Mouse (Mus musculus): ENCODE results near the gene Brms1. TPM values are rescaled to one million over a fixed set of nuclear protein-coding genes. Genes with fewer than 3 reads are reported as not detected.

Brms1 gene
- total RNA-seq, 2 experiments from 2014 or later = 22.6 to 32.0 TPM

GRCm38 (mm10) chr19:5060365-5061330 lies 19.5 kb downstream of the Brms1 start:
- DNase-seq (ENCODE audit: low spot score in 2 of 2) = no peak

GRCm38 (mm10) chr19:5062041-5062440 lies 20.9 kb downstream of the Brms1 start:
- no peak for DNase-seq (ENCODE audit: low spot score in 2 of 2)

GRCm38 (mm10) chr19:5062446-5062845 lies 21.3 kb downstream of the Brms1 start:
- DNase-seq (ENCODE audit: low spot score in 2 of 2) = no peak

GRCm38 (mm10) chr19:5065104-5065503 lies 23.9 kb downstream of the Brms1 start:
- DNase-seq (ENCODE audit: low spot score in 2 of 2) = no peak

GRCm38 (mm10) chr19:5067040-5067799 lies 26.1 kb downstream of the Brms1 start:
- no peak for DNase-seq (ENCODE audit: low spot score in 2 of 2)

- no peak for DNase-seq (ENCODE audit: low spot score in 2 of 2)
Observed at GRCm38 (mm10) chr19:5067867-5068569, 26.9 kb downstream of the Brms1 start, which contains the start of gene Cd248. Gene Cd248, plus strand, starts transcription at chr19:5068078.

- no peak for DNase-seq (ENCODE audit: low spot score in 2 of 2)
Observed at GRCm38 (mm10) chr19:5068570-5069234, 27.5 kb downstream of the Brms1 start.

- no peak for DNase-seq (ENCODE audit: low spot score in 2 of 2)
Observed at GRCm38 (mm10) chr19:5069486-5069885, 28.3 kb downstream of the Brms1 start.

- DNase-seq (ENCODE audit: low spot score in 2 of 2) = no peak
Observed at GRCm38 (mm10) chr19:5069978-5070377, 28.8 kb downstream of the Brms1 start.

- DNase-seq (ENCODE audit: low spot score in 2 of 2) = no peak
Observed at GRCm38 (mm10) chr19:5071077-5071476, 29.9 kb downstream of the Brms1 start.

- no peak for DNase-seq (ENCODE audit: low spot score in 2 of 2)
Observed at GRCm38 (mm10) chr19:5071545-5072369, 30.6 kb downstream of the Brms1 start.

GRCm38 (mm10) chr19:5072389-5073019 lies 31.4 kb downstream of the Brms1 start:
- DNase-seq (ENCODE audit: low spot score in 2 of 2) = no peak

GRCm38 (mm10) chr19:5073028-5073427 lies 31.9 kb downstream of the Brms1 start:
- DNase-seq (ENCODE audit: low spot score in 2 of 2) = peak in 1 of 2 experiments; percentile 61

- DNase-seq (ENCODE audit: low spot score in 2 of 2) = no peak
Observed at GRCm38 (mm10) chr19:5073518-5073917, 32.4 kb downstream of the Brms1 start.

- no peak for DNase-seq (ENCODE audit: low spot score in 2 of 2)
Observed at GRCm38 (mm10) chr19:5079279-5079678, 38.1 kb downstream of the Brms1 start.

- DNase-seq (ENCODE audit: low spot score in 2 of 2) = no peak
Observed at GRCm38 (mm10) chr19:5082005-5082404, 40.9 kb downstream of the Brms1 start.

GRCm38 (mm10) chr19:5082596-5082995 lies 41.4 kb downstream of the Brms1 start:
- DNase-seq (ENCODE audit: low spot score in 2 of 2) = no peak

GRCm38 (mm10) chr19:5083961-5084833 lies 43.0 kb downstream of the Brms1 start:
- no peak for DNase-seq (ENCODE audit: low spot score in 2 of 2)

- DNase-seq (ENCODE audit: low spot score in 2 of 2) = no peak
Observed at GRCm38 (mm10) chr19:5084834-5085144, 43.6 kb downstream of the Brms1 start.
